Mouse (Mus musculus) forebrain, embryonic 11.5 days (tissue): ENCODE data around the gene Mark3. TPM values are rescaled to one million over a fixed set of nuclear protein-coding genes. Genes with fewer than 3 reads are reported as not detected.

Experiments
- ATAC-seq: fragments of 200-750 bp; cut with Nextera tagmentation; replicated peaks from 2 replicates; pipeline ENCODE4 v1.8.0; 2017; ENCODE audit warnings: moderate TSS enrichment; ENCODE audit not compliant: low FRiP score
- DNase-seq: peaks from one replicate; pipeline ENCODE4 v3.0.0-alpha.2; 2017; ENCODE audit warnings: low spot score
- H3K27ac ChIP-seq: fragments of 300-500 bp; sonication (generic); 2 replicates; pipeline ENCODE4 v1.5.1; 2014; ENCODE audit warnings: low read depth, low read length
- H3K27me3 ChIP-seq: fragments of 300-500 bp; sonication (generic); 2 replicates; pipeline ENCODE4 v1.6.1; 2014; ENCODE audit warnings: mild to moderate bottlenecking, low read length, mixed read lengths; ENCODE audit not compliant: control insufficient read depth, insufficient read depth
- H3K36me3 ChIP-seq: fragments of 300-500 bp; sonication (generic); 2 replicates; pipeline ENCODE4 v1.6.1; 2014; ENCODE audit warnings: mild to moderate bottlenecking, low read length, moderate library complexity, mixed read lengths; ENCODE audit not compliant: control insufficient read depth, insufficient read depth
- H3K4me1 ChIP-seq: fragments of 300-500 bp; sonication (generic); replicated peaks from 2 replicates; pipeline ENCODE4 v1.6.1; 2014; ENCODE audit warnings: low read length, mixed read lengths; ENCODE audit not compliant: control insufficient read depth, insufficient read depth
- H3K4me2 ChIP-seq: fragments of 300-500 bp; sonication (generic); 2 replicates; pipeline ENCODE4 v1.6.1; 2014; ENCODE audit warnings: low read depth, mild to moderate bottlenecking, low read length, moderate library complexity, mixed read lengths; ENCODE audit not compliant: severe bottlenecking
- H3K4me3 ChIP-seq: fragments of 300-500 bp; sonication (generic); 2 replicates; pipeline ENCODE4 v1.5.1; 2014; ENCODE audit warnings: low read depth, low read length
- H3K9ac ChIP-seq: fragments of 300-500 bp; sonication (generic); 2 replicates; pipeline ENCODE4 v1.6.1; 2014; ENCODE audit warnings: low read length
- H3K9me3 ChIP-seq: fragments of 300-500 bp; sonication (generic); 2 replicates; pipeline ENCODE4 v1.6.1; 2016; ENCODE audit warnings: low read length, mixed read lengths; ENCODE audit not compliant: control insufficient read depth
- WGBS: fragments of 180-500 bp; shearing (Covaris S2); extraction: QIAGEN DNeasy Blood & Tissue Kit; methylation state at CpG from one replicate; pipeline ENCODE4 v1.1.7; 2014; 5-methylcytosine and 5-hydroxymethylcytosine counted together
- polyA plus RNA-seq: library from polyadenylated mRNA; unstranded; fragments of >200 nt; fragmentation: Nextera tagmentation; extraction: Ambion mirVana; gene quantifications from 2 replicates; pipeline ENCODE4 v1.2.1, GENCODE M21; 2014

Mark3 gene
- polyA plus RNA-seq, 1 experiment from 2014 or later = 69.1 TPM

GRCm38 (mm10) chr12:111568836-111569235 lies 5.5 kb upstream of the Mark3 start:
- peaks cover 8% of the 10 kb centered on the region; the same call in 1 of the 2 replicates for H3K4me1 ChIP-seq
- H3K36me3 ChIP-seq = no peaks in the 10 kb centered on the region
- no peaks in the 10 kb centered on the region for H3K27me3 ChIP-seq
- H3K27ac ChIP-seq = no peak overlapping the region
- H3K4me2 ChIP-seq = no peak overlapping the region
- ATAC-seq (no peak), DNase-seq (no peak)
- no peak overlapping the region for H3K4me3 ChIP-seq
- H3K9ac ChIP-seq = no peak overlapping the region
- H3K9me3 ChIP-seq = no peaks in the 10 kb centered on the region
- 83% methylated on average over 11 of the region's 11 CpGs for WGBS

GRCm38 (mm10) chr12:111572406-111572805 lies 1.9 kb upstream of the Mark3 start:
- Histone ChIP-seq H3K36me3 (no peaks in the 10 kb centered on the region), H3K9ac (no peak overlapping the region), H3K9me3 (no peaks in the 10 kb centered on the region), H3K4me1 (peaks cover 8% of the 10 kb centered on the region; the same call in 1 of the 2 replicates), H3K4me2 (no peak overlapping the region), H3K4me3 (no peak overlapping the region), H3K27me3 (no peaks in the 10 kb centered on the region), H3K27ac (no peak overlapping the region)
- no peak for DNase-seq
- ATAC-seq = no peak
- 85% methylated on average over 7 of the region's 7 CpGs for WGBS

- Histone ChIP-seq H3K4me3 (peak overlapping the region; percentile 100), H3K4me2 (peak overlapping the region; percentile 78), H3K27me3 (no peaks in the 10 kb centered on the region), H3K27ac (no peak overlapping the region), H3K9me3 (no peaks in the 10 kb centered on the region), H3K9ac (peak overlapping the region; percentile 99), H3K36me3 (no peaks in the 10 kb centered on the region), H3K4me1 (peaks cover 8% of the 10 kb centered on the region; the same call in 1 of the 2 replicates)
- WGBS = 45% methylated on average over 6 of the region's 6 CpGs
- no peak for DNase-seq
- ATAC-seq = no peak
These were observed 1.0 kb upstream of the Mark3 start for GRCm38 (mm10) chr12:111573315-111573714.

- WGBS = under 1% methylated on average over 58 of the region's 58 CpGs
- Histone ChIP-seq H3K9me3 (no peaks in the 10 kb centered on the region), H3K36me3 (no peaks in the 10 kb centered on the region), H3K4me2 (peak overlapping the region; percentile 84), H3K27ac (peak overlapping the region; percentile 86), H3K27me3 (no peaks in the 10 kb centered on the region), H3K4me1 (peaks cover 8% of the 10 kb centered on the region; the same call in 1 of the 2 replicates), H3K9ac (peak overlapping the region; percentile 99), H3K4me3 (peak overlapping the region; percentile 100)
- DNase-seq = peak; percentile 77
- ATAC-seq = peak; percentile 58
These were observed 840 bp downstream of the Mark3 start for GRCm38 (mm10) chr12:111574887-111575838.

DNA sequence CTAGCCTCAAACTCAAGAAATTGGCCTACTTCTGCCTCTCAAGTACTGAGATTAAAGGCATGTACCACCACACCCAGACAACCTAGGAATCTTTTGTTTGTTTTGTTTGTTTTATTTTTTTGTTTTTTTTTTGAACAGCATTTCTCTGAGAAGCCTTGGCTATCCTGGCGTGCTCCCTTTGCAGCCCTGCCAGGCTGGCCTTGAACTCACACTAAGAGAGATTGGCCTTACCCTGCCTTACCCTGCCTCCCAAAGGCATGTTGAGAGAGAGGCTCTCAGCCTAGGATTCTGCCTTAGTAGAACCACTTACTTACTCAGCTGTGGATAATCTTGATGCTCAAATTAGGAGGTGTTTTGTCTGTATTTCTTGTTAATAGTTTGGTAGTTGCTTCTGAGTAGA lies 8.7 kb downstream of the Mark3 start:
- H3K9me3 ChIP-seq = no peaks in the 10 kb centered on the region
- H3K36me3 ChIP-seq = no peaks in the 10 kb centered on the region
- no peak overlapping the region for H3K9ac ChIP-seq
- H3K4me2 ChIP-seq = no peak overlapping the region
- 89% methylated on average over 1 of the region's 1 CpGs for WGBS
- no peak for DNase-seq
- ATAC-seq = no peak
- H3K27me3 ChIP-seq = no peaks in the 10 kb centered on the region
- no peak overlapping the region for H3K27ac ChIP-seq
- no peak overlapping the region for H3K4me3 ChIP-seq
- no peaks in the 10 kb centered on the region for H3K4me1 ChIP-seq

GRCm38 (mm10) chr12:111584401-111584800 lies 10.1 kb downstream of the Mark3 start:
- H3K36me3 ChIP-seq = no peaks in the 10 kb centered on the region
- H3K27ac ChIP-seq = no peak overlapping the region
- H3K4me1 ChIP-seq = no peaks in the 10 kb centered on the region
- H3K27me3 ChIP-seq = no peaks in the 10 kb centered on the region
- DNase-seq (no peak), ATAC-seq (no peak)
- no peak overlapping the region for H3K9ac ChIP-seq
- H3K4me2 ChIP-seq = no peak overlapping the region
- no peaks in the 10 kb centered on the region for H3K9me3 ChIP-seq
- WGBS = 88% methylated on average over 1 of the region's 1 CpGs
- H3K4me3 ChIP-seq = no peak overlapping the region

- no peak overlapping the region for H3K27ac ChIP-seq
- no peaks in the 10 kb centered on the region for H3K4me1 ChIP-seq
- H3K9me3 ChIP-seq = no peaks in the 10 kb centered on the region
- H3K36me3 ChIP-seq = no peaks in the 10 kb centered on the region
- no peak for ATAC-seq
- H3K4me2 ChIP-seq = no peak overlapping the region
- DNase-seq = no peak
- no peak overlapping the region for H3K9ac ChIP-seq
- H3K4me3 ChIP-seq = no peak overlapping the region
- no peaks in the 10 kb centered on the region for H3K27me3 ChIP-seq
- WGBS = 88% methylated on average over 12 of the region's 12 CpGs
These were observed 12.9 kb downstream of the Mark3 start for GRCm38 (mm10) chr12:111587252-111587651.

DNA sequence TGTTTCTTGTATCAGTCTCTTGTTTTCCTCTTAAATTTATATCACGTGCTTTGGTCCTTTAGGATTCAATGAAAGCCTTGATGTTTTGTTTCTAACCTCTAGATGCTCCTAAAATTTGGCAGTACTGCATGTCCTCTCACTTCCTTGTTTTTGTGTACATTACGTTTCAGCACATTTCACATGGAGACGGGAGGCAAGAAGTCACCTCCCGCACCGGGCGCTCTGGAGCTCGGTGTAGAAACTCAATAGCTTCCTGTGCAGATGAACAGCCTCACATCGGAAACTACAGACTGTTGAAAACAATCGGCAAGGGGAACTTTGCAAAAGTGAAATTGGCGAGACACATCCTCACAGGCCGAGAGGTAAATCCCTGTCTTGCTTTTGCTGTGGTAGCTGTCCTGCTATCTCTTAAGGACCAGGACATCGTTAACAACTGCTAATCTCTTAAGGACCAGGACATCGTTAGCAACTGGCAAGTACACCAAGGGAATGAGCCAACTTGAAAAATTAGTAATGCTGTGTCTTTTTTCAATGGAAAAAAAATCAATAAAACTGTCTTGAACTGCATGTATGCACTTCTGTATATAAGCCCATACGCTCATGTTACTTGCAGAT lies 18.2 kb downstream of the Mark3 start:
- Histone ChIP-seq H3K27ac (no peak overlapping the region), H3K36me3 (no peaks in the 10 kb centered on the region; the same call in 1 of the 2 replicates), H3K4me2 (no peak overlapping the region), H3K4me1 (no peaks in the 10 kb centered on the region), H3K4me3 (no peak overlapping the region), H3K9ac (no peak overlapping the region), H3K9me3 (no peaks in the 10 kb centered on the region), H3K27me3 (no peaks in the 10 kb centered on the region)
- ATAC-seq (no peak), DNase-seq (no peak)
- WGBS = 89% methylated on average over 14 of the region's 14 CpGs
